Mouse (Mus musculus) limb, embryonic 14.5 days (tissue): ENCODE data around the gene Arl14ep. TPM values are rescaled to one million over a fixed set of nuclear protein-coding genes. Genes with fewer than 3 reads are reported as not detected.

Experiments used
- ATAC-seq: fragments of 200-750 bp; cut with Nextera tagmentation; 2 replicates; pipeline ENCODE4 v1.8.0; 2017; ENCODE audit warnings: low read depth, moderate number of reproducible peaks, moderate TSS enrichment; ENCODE audit not compliant: low FRiP score
- DNase-seq: peaks from one replicate; pipeline ENCODE4 v3.0.0-alpha.2; 2015; ENCODE audit warnings: low spot score
- H3K27ac ChIP-seq: fragments of 300-500 bp; sonication (generic); replicated peaks from 2 replicates; pipeline ENCODE4 v1.5.1; 2014; ENCODE audit warnings: low read depth, mild to moderate bottlenecking, low read length, moderate library complexity, mixed read lengths
- H3K27me3 ChIP-seq: fragments of 300-500 bp; sonication (generic); 2 replicates; pipeline ENCODE4 v1.6.1; 2014; ENCODE audit warnings: low read length, mixed read lengths; ENCODE audit not compliant: control insufficient read depth, insufficient read depth
- H3K36me3 ChIP-seq: fragments of 300-500 bp; sonication (generic); 2 replicates; pipeline ENCODE4 v1.6.1; 2014; ENCODE audit warnings: mild to moderate bottlenecking, low read length, moderate library complexity, mixed read lengths; ENCODE audit not compliant: control insufficient read depth, insufficient read depth
- H3K4me1 ChIP-seq: fragments of 300-500 bp; sonication (generic); 2 replicates; pipeline ENCODE4 v1.6.1; 2014; ENCODE audit warnings: antibody characterized with exemption, low read length, mixed read lengths; ENCODE audit not compliant: control insufficient read depth, insufficient read depth
- H3K4me2 ChIP-seq: fragments of 300-500 bp; sonication (generic); replicated peaks from 2 replicates; pipeline ENCODE4 v1.6.1; 2014; ENCODE audit warnings: low read depth, mild to moderate bottlenecking, low read length, moderate library complexity; ENCODE audit not compliant: severe bottlenecking
- H3K4me3 ChIP-seq: fragments of 300-500 bp; sonication (generic); replicated peaks from 2 replicates; pipeline ENCODE4 v1.5.1; 2014; ENCODE audit warnings: low read length
- H3K9ac ChIP-seq: fragments of 300-500 bp; sonication (generic); 2 replicates; pipeline ENCODE4 v1.6.1; 2014; ENCODE audit warnings: mild to moderate bottlenecking, low read depth, low read length, moderate library complexity; ENCODE audit not compliant: severe bottlenecking
- H3K9me3 ChIP-seq: fragments of 300-500 bp; sonication (generic); 2 replicates; pipeline ENCODE4 v1.6.1; 2016; ENCODE audit warnings: low read length; ENCODE audit not compliant: control insufficient read depth
- POLR2A ChIP-seq: fragments of 200-500 bp; IDR thresholded peaks from 2 replicates; pipeline ENCODE4 v1.8.0; 2012; ENCODE audit warnings: inconsistent platforms, mild to moderate bottlenecking, moderate library complexity, borderline replicate concordance; ENCODE audit not compliant: insufficient read depth, insufficient read length; ENCODE audit errors: extremely low read depth
- WGBS: fragments of 180-500 bp; shearing (Covaris S2); extraction: QIAGEN DNeasy Blood & Tissue Kit; methylation state at CpG from one replicate; pipeline ENCODE4 v1.1.7; 2014; 5-methylcytosine and 5-hydroxymethylcytosine counted together
- polyA plus RNA-seq, 2 experiments: library from polyadenylated mRNA; depleted of rRNA in 1 of 2; stranded (reverse) in 1 of 2; unstranded in 1 of 2; fragments of >200 nt; fragmentation: Nextera tagmentation in 1 of 2; extraction: Ambion mirVana in 1 of 2; gene quantifications; 2 replicates each; pipeline versions ENCODE4 v1.2.1 to v1.2.3; 2012 to 2014

Gene Arl14ep
- polyA plus RNA-seq, 2 experiments: 35.8 to 50.8 TPM

DNA sequence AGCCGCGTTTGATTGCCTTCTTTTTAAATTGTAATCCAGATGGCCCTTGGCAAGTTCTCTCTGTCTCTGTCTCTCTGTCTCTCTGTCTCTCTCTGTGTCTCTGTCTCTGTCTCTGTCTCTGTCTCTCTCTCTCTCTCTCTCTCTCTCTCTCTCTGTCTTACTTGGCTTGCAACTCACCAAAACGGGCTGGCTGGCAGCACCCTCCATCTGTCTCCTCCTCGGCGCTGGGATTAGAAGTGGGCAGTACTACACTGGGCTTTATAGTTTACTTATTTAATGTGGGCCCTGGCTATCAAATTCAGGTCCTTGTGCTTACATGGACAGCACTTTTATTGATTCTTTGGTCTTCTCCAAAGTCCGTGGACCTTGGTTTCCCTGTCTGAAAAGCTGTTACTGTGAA lies 18.1 kb downstream of the Arl14ep start:
- 49% methylated on average over 6 of the region's 6 CpGs for WGBS
- Histone ChIP-seq H3K4me3 (no peak overlapping the region; the same call in 1 of the 2 replicates), H3K36me3 (0 out of 2 replicates have a peak, but pooled peaks cover under 1% of the 10 kb centered on the region), H3K4me2 (no peak overlapping the region), H3K27ac (no peak overlapping the region), H3K4me1 (0 out of 2 replicates have a peak, but pooled peaks cover 3% of the 10 kb centered on the region), H3K27me3 (no peaks in the 10 kb centered on the region), H3K9ac (no peak overlapping the region), H3K9me3 (no peaks in the 10 kb centered on the region)
- TF ChIP-seq POLR2A: no peak
- DNase-seq (no peak), ATAC-seq (no peak)

DNA sequence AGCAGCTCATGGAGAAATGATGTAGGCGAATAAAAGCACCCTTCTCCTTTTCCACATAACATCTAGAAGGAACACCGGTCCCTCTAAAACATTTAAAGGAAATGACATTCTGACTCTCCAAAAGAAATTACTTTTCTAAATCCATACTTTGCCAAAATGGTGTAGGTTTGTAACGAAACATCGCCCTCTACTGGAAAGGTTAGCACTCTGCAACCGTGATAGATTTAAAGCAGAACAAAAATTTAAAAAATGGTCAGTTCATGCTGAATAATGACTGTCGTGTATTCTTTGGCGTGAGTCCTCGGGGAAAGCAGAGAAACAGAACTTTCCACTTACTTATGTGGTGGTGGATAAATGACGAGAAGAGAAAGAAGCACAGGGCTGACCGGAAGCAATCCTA lies 18.6 kb downstream of the Arl14ep start:
- Histone ChIP-seq H3K36me3 (no peaks in the 10 kb centered on the region), H3K4me3 (peak overlapping the region; percentile 6; the same call in 1 of the 2 replicates), H3K4me1 (0 out of 2 replicates have a peak, but pooled peaks cover 3% of the 10 kb centered on the region), H3K9ac (no peak overlapping the region), H3K9me3 (no peaks in the 10 kb centered on the region), H3K27ac (no peak overlapping the region), H3K4me2 (peak overlapping the region; percentile 4; the same call in 1 of the 2 replicates), H3K27me3 (no peaks in the 10 kb centered on the region)
- no peak for ATAC-seq
- WGBS: 8% methylated on average over 10 of the region's 10 CpGs
- DNase-seq: peak; percentile 79
- TF ChIP-seq POLR2A: no peak

DNA sequence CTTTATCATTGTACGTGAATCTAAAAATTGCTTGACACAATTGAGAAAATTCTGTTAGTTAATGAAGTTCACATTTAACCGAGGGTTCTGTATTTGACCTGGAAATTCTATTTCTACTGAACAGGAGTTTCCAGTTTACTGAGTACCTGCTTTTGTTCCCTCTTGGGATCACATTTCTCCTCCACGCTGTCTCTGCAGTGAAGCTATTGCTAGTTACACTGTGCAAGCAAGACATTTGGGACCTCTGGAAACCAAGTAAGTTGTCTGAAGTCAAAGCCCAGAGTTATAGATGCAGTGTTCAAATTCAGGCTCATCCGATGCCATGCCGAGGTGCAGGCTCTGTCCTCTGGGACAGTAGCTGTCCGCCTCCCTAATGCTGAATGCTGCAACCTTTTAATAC lies 19.2 kb downstream of the Arl14ep start:
- Histone ChIP-seq H3K9ac (no peak overlapping the region), H3K4me3 (no peak overlapping the region), H3K27me3 (no peaks in the 10 kb centered on the region), H3K4me2 (no peak overlapping the region), H3K4me1 (0 out of 2 replicates have a peak, but pooled peaks cover 3% of the 10 kb centered on the region), H3K27ac (no peak overlapping the region), H3K36me3 (no peaks in the 10 kb centered on the region), H3K9me3 (no peaks in the 10 kb centered on the region)
- WGBS: 57% methylated on average over 6 of the region's 6 CpGs
- ATAC-seq: no peak
- DNase-seq: no peak
- no peak for TF ChIP-seq POLR2A

DNA sequence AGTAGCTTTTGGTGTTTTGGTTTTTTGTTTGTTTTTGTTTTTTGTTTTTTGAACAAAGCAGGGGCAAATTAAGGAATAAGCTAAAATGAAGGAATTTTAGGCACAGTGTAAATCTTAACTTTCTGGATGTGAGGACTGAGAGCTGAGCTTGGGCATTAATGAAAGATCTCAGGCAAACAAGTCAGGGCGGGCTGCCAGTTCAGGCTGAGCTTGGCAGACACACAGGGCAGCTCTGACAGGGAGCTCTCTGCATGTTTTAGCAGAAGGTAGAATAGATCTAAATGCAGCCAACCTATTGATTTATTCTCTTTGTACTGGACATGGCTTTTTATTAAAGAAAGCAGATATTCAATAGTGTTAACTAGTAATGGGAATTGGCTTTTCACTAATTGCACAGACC lies 31.8 kb downstream of the Arl14ep start:
- Histone ChIP-seq H3K27ac (no peak overlapping the region), H3K9me3 (no peaks in the 10 kb centered on the region), H3K4me1 (no peaks in the 10 kb centered on the region), H3K4me2 (no peak overlapping the region), H3K27me3 (no peaks in the 10 kb centered on the region), H3K36me3 (no peaks in the 10 kb centered on the region), H3K9ac (no peak overlapping the region), H3K4me3 (no peak overlapping the region)
- DNase-seq: no peak
- ATAC-seq: no peak
- 84% methylated on average over 1 of the region's 1 CpGs for WGBS
- TF ChIP-seq POLR2A: no peak

DNA sequence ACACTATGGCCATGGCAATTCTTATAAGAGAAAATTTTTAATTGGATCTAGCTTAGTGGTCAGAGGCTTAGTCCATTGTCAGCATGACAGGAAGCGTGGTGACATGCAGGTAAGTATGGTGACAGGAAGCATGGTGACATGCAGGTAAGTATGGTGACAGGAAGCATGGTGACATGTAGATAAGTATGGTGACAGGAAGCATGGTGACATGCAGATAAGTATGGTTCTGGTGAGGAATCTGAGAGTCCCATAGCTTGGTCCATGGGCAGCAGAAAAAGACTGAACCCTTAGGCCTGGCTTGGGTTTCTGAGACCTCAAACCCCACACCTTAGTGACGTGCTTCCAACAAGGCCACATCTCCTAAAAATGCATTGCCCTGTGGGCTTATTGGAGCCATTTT lies 38.5 kb downstream of the Arl14ep start:
- H3K9me3 ChIP-seq: no peaks in the 10 kb centered on the region; the same call in 1 of the 2 replicates
- H3K4me3 ChIP-seq: no peak overlapping the region
- no peak for TF ChIP-seq POLR2A
- DNase-seq (no peak), ATAC-seq (no peak)
- H3K27me3 ChIP-seq: no peaks in the 10 kb centered on the region
- no peak overlapping the region for H3K4me2 ChIP-seq
- H3K9ac ChIP-seq: no peak overlapping the region
- H3K27ac ChIP-seq: no peak overlapping the region
- H3K36me3 ChIP-seq: no peaks in the 10 kb centered on the region
- 89% methylated on average over 2 of the region's 2 CpGs for WGBS
- no peaks in the 10 kb centered on the region for H3K4me1 ChIP-seq

DNA sequence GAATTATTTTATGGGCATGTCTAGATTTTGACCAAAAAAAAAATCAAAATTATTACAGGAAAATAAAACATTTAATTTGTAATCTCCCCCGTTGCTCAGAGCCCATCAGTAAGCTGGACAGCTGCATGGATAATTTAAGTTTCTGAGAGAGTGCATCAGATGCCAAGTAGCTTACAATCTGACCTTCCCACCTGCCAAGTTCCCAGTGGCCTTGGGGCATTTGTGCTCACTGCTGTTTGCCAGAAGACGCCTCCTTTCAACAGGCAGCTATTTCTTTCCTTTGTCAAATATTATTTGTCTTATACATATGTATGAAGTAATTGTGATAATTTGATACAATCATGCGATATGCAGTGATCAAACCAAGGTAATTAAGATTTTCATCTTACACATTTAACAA lies 44.3 kb downstream of the Arl14ep start:
- Histone ChIP-seq H3K36me3 (no peaks in the 10 kb centered on the region), H3K27ac (no peak overlapping the region), H3K4me2 (no peak overlapping the region), H3K4me1 (no peaks in the 10 kb centered on the region), H3K27me3 (no peaks in the 10 kb centered on the region), H3K9me3 (no peaks in the 10 kb centered on the region), H3K4me3 (no peak overlapping the region), H3K9ac (no peak overlapping the region)
- no peak for ATAC-seq
- no peak for TF ChIP-seq POLR2A
- WGBS: 64% methylated on average over 3 of the region's 3 CpGs
- no peak for DNase-seq

Other genes with a start within 250 kb of the Arl14ep start
- not detected in 2 replicates for gene Fshb, start 85.2 kb upstream of the Arl14ep start, polyA plus RNA-seq (2012; rRNA removed)
- not detected in 2 replicates for gene Fshb, start 85.2 kb upstream of the Arl14ep start, polyA plus RNA-seq (2014; fragmentation: Nextera tagmentation; extraction: Ambion mirVana)